Mouse (Mus musculus) adrenal gland (tissue): ENCODE measurements around the gene Mtln.

Experiments used
- intact Hi-C: fragments of 180-260 bp; cut with DNase I; formaldehyde crosslinking; loops from one replicate; pipeline ENCODE4 v1.15.1; 2025
- long read RNA-seq, 2 experiments: library from polyadenylated mRNA; unstranded; transcript quantifications; one replicate each; pipeline ENCODE4 v2.0.0; 2020; ENCODE audit warnings: borderline replicate concordance in 1 of 2; ENCODE audit not compliant: insufficient replicate concordance in 1 of 2

Mtln gene
- long read RNA-seq, experiment 1, transcript Mtln-201 (2 exons, 800 nt) = major isoform, 80 of 81 reads
- long read RNA-seq, experiment 1, partial matches to known transcripts = 1 of 81 reads
- long read RNA-seq, experiment 1, other reads (novel, unspliced or antisense) = 0 of 81 reads
- long read RNA-seq, experiment 2, transcript Mtln-201 (2 exons, 800 nt) = major isoform, 65 of 66 reads
- long read RNA-seq, experiment 2, partial matches to known transcripts = 1 of 66 reads
- long read RNA-seq, experiment 2, other reads (novel, unspliced or antisense) = 0 of 66 reads

- intact Hi-C loops = no loop called here
Observed at GRCm38 (mm10) chr2:127791919-127792603, at the start of gene Mtln. Mtln (minus strand) TSS chr2:127792488.

DNA sequence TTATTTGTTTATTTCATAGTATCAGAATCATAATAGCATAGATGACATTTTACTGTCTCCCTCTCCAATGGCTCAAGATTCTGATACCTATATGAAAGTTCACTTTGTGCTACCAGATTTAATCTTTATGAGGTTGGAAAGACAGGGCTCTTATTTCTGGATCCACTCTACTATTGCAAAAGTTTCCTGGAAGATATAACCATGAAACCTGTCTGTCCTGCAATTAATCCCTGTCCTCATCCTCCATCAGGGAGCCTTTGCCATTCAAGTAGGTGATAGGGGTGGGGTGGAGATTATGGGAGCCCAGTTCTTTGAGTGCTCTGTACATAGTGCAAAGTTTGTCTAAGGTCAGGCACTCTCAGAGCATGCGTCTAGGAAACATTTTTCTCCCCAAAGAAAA, 49.1 kb upstream of the Mtln start:
- intact Hi-C loops = no loop called here

- intact Hi-C loops = no loop called here
Observed at GRCm38 (mm10) chr2:127839425-127839824, 47.1 kb upstream of the Mtln start.

GRCm38 (mm10) chr2:127838576-127838975, 46.3 kb upstream of the Mtln start, which contains the start of gene Acoxl:
Acoxl (plus strand) TSS chr2:127838876.
- intact Hi-C loops = no loop called here

- intact Hi-C loops = no loop called here
Observed at GRCm38 (mm10) chr2:127832833-127833190, 40.5 kb upstream of the Mtln start.

DNA sequence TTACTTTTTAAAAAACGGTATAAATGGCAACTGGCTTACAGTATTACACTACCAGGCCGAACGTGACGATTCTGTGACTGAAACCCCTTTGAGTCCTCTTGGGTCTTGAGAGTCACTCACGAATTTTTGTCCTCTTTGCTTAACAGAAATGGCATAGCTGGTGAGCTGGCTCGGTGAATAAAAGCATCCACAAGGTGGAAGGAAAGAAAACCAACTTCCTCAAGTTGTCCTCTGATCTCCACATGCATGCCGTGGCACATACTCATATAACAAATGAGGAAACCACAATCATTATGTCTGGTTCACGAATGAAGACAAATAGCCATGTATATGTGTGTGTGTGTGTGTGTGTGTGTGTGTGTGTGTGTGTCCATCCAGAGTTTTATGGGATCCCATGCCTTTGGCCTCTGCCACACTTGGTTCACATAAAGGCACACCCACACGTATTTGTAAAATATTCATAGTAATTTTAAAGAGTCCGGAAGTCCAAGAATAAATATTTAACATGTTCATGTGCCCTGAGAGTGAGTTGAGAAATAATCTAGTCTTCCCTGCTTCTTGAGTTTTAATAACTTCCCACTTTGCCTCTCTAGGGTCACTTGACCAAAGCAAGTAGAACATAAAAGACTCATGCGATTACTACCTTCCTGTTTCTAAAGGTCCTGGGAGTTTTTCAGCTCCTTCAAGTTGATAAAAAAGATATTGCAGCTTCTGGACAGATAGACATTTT, 40.0 kb upstream of the Mtln start:
- intact Hi-C loops = no loop called here

DNA sequence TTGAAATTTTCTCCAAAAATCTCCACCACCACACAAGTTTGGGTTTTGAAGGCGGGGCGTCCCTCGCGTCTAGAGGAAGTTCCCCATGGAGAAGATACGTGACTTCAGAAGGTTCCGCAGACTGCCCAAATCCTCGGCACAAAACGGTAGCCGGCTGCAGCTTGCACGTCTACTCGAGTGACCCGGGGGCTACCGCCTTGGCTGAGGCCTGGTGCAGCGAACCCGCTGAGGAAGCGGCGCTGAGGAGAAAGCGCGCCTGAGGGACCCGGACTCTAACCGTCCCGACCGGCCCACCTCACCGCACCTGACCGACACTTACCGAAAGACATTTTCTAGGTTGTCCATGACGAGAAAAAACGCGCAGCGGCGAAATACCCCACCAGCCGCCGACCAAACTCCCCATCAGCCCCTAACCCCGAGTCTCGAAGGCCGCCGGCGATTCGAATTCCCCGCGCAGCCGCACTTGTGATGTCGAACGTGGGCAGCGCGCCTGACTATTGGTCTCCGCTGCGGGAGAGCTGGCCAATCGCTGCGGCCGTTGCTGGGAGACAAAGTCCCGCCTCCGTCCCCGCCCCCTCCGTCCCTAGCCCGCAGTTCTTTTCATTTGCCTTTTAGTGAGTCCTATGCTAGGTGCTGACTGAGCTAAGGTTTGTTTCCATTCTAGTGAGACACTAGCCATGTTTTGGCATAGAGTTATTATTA, 39.3 kb upstream of the Mtln start, which contains the start of gene Bub1:
Gene Bub1 (minus strand): TSS at position 465 of the 702 bp plus-strand sequence.
- intact Hi-C loops = no loop called here

- intact Hi-C loops = no loop called here
Observed at GRCm38 (mm10) chr2:127789651-127790270, 2.5 kb downstream of the Mtln start.

DNA sequence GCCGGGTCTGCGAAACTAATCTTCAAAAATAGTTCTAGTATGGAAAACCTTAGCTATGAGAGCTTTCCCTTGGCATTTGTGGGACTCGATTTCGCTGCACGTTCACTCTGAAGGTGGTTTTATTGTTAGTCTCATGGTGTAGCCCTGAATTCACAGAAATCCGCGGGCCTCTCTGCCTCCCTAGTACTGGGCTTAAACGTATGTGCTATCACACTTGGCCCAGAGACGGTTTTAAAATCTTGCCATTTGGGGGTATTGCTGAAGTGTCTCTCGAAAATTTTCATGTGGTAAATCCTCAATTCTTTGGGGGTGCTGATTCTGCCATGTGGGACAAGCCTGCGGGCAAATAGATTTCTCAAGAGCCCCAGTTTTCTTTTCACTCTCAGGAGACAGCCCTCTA, 3.1 kb downstream of the Mtln start:
- intact Hi-C loops = no loop called here

- intact Hi-C loops = no loop called here
Observed at GRCm38 (mm10) chr2:127788440-127789116, 3.7 kb downstream of the Mtln start, which contains the start of gene Nphp1. Nphp1 (minus strand) TSS chr2:127788897.

DNA sequence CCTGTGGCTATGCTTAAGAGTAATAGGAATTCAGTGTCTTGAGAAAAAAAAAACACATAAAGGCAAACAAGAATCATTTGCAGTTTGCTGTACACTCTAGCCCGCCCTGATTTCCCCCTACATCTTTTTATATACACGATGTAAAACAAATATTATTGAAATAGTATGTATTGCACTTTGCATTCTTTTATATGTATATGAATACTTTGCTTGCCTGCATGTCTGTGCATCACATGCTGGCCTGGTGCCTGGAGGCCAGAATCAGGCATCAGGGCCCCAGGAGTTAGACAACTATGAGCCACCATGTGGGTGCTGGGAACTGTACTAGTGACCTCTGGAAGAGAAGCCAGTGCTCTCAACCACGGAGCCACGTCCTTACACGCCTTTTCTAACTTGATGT, 5.1 kb downstream of the Mtln start:
- intact Hi-C loops = no loop called here

DNA sequence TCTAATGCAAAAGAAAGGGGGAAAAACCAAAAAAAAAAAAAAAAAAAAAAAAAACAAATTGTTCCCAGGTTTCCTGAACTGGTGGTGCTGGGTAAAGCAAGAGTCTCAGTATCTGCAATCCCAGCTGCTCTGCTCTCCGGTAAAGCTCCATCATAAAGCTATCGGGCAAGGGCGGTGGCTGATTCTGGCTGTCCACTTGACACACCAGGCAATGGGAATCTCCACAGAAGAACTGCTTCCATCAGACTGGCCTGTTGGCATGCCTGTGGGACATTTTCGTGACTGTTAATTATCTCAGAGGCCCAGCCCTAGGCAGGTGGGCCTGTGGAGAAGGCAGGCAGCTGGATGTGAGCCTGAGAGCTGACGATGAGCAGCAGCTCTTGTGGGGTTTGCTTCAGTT, 13.8 kb downstream of the Mtln start:
- intact Hi-C loops = no loop called here

GRCm38 (mm10) chr2:127775013-127775412, 17.3 kb downstream of the Mtln start:
- intact Hi-C loops = no loop called here

DNA sequence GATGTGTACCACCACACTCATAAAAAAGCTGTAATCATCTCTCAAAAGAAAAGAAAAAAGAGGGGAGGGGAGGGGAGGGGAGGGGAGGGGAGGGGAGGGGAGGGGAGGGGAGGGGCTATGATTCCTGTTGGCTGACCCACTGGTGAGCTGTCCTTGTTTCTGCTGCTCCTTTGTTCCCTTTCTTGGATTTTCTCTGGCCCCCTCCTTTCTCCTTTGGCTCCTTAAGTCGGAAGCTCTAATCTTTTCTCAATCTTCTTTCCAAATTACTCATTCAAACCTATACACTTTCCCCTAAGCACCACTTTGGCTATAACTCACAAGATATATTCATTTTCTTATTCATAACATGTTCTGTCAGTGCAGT, 17.7 kb downstream of the Mtln start:
- intact Hi-C loops = no loop called here

- intact Hi-C loops = no loop called here
Observed at GRCm38 (mm10) chr2:127773938-127774577, 18.2 kb downstream of the Mtln start.

GRCm38 (mm10) chr2:127761587-127761986, 30.7 kb downstream of the Mtln start:
- intact Hi-C loops = no loop called here

- intact Hi-C loops = no loop called here
Observed at GRCm38 (mm10) chr2:127760429-127761000, 31.8 kb downstream of the Mtln start.

GRCm38 (mm10) chr2:127760014-127760413, 32.3 kb downstream of the Mtln start:
- intact Hi-C loops = no loop called here

DNA sequence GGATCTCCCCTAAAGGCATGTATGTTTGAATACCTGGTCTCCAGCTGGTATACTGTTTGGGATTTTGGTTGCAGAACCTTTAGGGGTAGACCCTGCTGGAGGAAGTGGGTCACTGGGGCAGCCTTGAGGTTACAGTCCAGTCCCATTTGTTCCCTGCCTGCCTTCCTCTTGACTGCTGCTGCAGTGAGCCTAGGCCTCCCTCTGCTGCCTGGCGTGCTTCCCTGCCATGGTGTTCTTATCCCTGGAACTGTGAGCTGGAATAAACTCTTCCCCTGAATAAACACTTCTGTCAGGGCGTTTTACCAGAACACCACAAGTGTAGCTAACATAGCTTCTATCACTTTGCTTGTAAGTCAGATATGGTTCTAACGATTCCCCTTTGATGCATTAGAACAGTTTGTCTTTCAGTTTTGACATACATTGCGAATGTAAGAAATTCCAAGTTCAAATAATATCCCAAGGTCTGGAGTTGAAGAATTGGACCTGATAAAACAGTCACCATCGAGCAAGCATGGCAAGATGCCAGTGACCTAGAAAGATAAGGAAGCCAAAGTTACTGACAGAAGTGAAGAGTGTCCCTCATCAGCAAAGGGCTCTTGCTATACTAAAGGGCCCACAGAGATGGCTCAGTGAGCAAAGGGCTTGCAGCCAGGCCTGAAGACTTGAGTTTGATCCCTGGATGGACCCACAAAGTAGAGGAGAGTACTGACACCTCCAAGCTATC, 33.0 kb downstream of the Mtln start:
- intact Hi-C loops = no loop called here
